Mouse (Mus musculus): ENCODE measurements around the gene Hist1h2af.
A peak's percentile ranks its signal among the peaks of the same experiment; 100 is the strongest.
"Not testable (repeated sequence)": the region's sequence is repeated elsewhere in the genome, so short reads cannot be mapped to it uniquely, and the experiment has no call there.

The Hist1h2af gene

DNA sequence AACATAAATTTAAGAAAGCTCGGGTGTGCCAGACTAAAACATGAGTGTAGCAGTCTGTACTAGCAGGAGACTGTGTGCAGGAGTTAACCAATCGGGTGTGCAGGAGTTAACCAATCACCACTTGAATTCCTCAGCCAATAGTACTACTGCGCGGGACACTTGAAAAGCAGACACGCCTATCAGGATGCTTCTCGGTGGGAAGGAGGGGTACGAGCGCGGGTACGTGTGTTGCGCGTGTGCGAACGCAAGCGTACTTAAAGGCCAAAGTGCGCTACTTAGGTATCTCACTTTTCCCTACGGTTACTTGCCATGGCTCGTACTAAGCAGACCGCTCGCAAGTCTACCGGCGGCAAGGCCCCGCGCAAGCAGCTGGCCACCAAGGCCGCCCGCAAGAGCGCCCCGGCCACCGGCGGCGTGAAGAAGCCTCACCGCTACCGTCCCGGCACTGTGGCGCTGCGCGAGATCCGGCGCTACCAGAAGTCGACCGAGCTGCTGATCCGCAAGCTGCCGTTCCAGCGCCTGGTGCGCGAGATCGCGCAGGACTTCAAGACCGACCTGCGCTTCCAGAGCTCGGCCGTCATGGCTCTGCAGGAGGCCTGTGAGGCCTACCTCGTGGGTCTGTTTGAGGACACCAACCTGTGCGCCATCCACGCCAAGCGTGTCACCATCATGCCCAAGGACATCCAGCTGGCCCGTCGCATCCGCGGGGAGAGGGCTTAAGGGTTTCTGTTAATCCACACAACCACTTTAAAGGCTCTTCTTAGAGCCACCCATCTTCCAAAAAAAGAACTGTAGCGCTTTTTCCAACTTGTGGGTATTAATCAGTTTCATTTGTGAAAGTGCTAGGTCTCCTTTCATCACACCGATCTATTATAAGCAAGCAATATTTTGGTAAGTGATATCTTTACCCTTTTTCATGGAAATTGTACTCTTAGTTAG lies 1.7 kb downstream of the Hist1h2af start, which contains the start of gene Hist1h3g:
Gene Hist1h3g (plus strand): TSS at position 286 of the 939 bp plus-strand sequence.
- peak; percentile 74 to 81 for DNase-seq (ENCODE audit: low spot score in 2 of 2)

DNA sequence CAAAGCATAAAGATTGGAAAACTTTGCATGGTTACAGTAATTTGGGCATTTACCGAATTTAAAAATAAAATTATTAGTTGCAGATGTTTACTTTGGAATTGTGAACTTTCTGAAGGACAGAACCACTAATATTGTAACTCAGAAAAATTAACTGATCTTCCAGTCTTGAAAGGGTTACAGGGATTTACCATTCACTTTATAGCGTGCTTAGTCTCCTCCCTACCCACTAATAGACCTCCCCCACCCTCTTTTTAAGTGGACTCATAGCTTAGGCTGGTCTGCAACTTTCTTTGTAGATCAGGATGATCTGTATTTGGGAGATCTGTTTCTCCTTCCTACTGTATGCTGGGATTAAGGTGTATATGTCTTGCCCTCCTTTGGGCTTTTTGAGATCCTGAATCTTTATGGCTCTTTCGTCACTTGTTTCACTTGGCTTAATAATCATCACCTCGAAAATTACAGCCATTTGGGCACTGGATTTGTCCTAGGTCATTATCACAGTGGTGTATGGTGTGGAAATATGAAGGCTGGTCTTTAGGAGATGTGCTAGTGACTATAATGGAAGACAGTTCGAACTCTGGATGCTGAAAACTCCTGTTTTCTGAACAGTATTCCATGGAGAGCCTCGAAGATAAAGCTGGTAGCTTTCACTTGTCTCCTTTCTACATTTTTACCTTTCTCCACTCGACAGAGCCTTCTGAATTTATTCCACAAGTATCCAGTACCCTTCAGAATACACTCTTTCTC lies 2.5 kb downstream of the Hist1h2af start:
- DNase-seq (ENCODE audit: low spot score in 2 of 2), result no peak

DNA sequence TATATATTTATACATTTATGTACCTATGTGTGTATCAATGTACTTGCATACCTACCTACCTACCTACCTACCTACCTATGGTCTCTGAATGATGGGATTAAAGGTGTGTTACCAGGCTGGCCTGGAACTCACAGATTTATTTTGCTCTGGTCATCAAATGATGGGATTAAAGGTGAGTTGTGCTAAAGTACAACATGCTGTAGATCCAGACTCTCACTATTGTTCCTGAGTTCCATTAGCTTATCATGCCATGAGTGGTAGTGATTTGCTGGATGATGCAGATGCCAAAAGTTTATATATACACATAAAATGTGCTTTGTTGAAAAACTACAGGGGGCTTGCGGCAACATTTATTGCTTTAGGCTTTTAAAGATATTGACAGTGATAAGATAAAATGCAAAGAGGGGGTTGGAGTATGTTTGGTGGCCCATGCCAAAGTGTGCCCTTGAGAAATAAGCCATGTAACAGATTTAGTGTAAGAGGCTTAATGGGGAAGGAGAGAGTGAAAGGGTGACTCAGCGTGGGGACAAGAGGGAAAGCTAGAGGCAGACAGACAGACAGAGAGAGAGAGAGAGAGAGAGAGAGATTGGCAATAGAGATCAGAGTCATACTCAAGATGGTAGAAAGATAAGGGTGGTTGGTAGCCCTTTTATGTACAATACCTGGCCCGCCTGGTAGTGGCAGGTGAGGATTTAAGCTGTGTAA lies 3.5 kb downstream of the Hist1h2af start:
- no peak for DNase-seq (ENCODE audit: low spot score in 2 of 2)

DNA sequence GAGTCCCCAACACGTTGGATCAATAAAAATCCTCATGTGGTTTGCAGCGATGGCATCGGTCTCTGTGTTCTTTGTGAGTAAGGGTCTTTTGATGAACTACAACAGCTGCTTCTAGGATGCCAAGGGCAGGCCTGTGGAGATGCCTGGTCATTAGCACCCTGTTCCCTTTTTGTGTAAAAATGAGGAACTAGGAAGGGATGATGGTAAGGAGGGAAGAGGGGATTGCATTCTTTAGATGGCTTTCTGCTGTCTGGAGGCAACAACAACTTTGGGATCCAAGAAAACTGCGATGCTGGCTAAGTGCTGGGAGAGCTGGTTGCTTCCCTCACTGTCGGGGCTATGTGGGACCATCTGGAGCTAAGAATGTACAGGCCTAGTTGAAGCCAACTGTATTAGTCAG lies 4.5 kb downstream of the Hist1h2af start:
- DNase-seq (ENCODE audit: low spot score in 2 of 2), result no peak

DNA sequence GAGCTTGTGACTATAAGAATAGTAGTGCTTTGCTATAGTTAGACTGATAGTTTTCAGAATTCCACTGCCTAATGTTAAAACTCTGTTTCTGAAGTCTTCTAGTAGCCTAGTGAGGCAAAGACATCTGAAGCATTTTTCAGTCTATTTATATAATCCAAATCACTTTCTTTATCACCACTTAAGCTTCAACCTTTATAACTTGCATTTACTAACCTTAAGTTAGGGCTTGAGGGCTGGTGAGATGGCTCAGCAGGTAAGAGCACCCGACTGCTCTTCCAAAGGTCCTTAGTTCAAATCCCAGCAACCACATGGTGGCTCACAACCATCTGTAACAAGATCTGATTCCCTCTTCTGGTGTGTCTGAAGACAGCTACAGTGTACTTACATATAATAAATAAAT lies 6.1 kb downstream of the Hist1h2af start:
- not testable (repeated sequence) for DNase-seq (ENCODE audit: low spot score in 2 of 2)

DNA sequence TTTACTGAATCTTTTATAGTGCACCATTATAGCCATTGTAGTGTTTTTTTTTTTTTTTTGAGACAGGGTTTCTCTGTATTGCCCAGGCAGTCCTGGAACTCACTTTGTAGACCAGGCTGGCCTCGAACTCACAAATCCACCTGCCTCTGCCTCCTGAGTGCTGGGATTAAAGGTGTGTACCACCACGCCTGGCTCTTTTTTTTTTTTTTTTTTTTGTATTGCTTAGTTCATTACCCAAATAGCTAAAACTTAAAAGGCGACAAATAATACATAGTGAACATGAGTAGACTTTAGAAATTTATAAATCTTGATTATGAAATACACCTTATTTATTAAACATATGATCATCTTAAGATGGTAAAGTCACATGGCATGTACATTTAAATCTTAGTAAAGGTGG lies 7.8 kb downstream of the Hist1h2af start:
- DNase-seq (ENCODE audit: low spot score in 2 of 2), result no peak

DNA sequence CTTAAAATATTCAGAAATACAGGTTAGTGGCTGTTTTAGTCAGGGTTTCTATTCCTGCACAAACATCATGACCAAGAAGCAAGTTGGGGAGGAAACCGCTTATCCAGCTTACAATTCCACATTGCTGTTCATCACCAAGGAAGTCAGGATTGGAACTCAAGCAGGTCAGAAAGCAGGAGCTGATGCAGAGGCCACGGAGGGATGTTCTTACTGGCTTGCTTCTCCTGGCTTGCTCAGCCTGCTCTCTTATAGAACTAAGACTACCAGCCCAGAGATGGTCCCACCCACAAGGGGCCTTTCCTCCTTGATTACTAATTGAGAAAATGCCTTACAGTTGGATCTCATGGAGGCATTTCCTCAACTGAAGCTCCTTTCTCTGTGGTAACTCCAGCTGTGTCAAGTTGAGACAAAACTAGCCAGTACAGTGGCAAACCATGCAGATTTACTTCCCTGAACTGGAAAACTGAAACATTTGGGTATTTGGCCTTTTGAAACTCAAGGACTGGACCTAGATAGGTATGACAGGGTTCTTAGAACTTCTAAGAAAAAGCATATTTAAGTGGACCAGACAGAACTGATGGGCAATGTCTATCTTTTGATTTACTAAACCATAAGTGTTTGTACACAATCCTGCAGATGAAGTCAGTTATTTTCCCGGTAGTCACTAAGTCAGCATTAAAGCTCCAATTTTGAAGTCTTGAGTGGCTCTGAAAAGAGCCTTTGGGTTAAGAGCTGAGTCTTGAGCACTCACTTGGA lies 8.7 kb downstream of the Hist1h2af start:
- DNase-seq (ENCODE audit: low spot score in 2 of 2), result not testable (repeated sequence)

DNA sequence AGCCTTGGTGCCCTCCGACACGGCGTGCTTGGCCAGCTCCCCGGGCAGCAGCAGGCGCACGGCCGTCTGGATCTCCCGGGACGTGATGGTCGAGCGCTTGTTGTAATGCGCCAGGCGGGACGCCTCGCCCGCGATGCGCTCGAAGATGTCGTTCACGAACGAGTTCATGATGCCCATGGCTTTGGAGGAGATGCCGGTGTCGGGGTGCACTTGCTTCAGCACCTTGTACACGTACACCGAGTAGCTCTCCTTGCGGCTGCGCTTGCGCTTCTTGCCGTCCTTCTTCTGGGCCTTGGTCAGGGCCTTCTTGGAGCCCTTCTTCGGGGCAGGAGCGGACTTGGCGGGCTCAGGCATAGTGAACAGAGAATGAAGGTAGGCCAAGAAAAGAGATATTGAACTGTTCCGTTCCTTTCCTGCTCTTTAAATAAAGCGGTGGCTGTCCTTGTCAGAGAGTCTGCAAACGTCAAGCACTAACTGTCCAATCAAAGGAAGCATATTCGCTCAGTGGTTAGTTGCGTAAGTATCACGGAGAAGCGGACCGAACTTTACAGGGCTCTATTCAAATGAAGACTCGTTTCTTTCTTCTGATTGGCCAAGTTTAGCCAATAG lies 9.4 kb downstream of the Hist1h2af start, which contains the start of gene Hist1h2bh:
Gene Hist1h2bh (minus strand): TSS at position 394 of the 609 bp plus-strand sequence.
- DNase-seq (ENCODE audit: low spot score in 2 of 2), result peak; percentile 80 to 81

DNA sequence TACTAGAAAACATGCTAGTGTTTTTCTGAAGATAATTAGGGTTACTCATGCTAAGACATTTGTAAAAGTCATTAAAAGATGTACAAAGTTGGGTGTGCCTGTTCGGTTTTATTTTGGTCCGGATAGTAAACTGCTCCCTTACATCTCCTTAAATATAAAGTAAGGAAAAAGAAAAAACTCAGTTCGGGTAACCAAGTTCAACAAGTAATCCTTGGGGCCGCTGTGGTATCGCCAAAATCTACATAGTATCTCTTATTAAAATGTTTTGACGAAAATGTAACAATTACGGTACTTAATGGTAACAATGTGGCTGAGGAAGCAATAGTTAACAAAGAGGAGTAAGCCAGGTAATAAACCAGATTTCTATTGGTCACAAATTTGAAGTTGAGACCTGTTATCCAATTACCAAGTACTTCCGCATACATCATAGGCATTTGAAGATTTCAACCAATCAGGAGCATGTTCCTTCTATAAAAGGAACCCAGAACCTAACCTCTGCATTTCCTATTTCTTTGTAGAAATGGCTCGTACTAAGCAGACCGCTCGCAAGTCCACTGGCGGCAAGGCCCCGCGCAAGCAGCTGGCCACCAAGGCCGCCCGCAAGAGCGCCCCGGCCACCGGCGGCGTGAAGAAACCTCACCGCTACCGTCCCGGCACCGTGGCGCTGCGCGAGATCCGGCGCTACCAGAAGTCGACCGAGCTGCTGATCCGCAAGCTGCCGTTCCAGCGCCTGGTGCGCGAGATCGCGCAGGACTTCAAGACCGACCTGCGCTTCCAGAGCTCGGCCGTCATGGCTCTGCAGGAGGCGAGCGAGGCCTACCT lies 10.5 kb downstream of the Hist1h2af start, which contains the start of gene Hist1h3f:
Gene Hist1h3f (plus strand): TSS at position 88 of the 822 bp plus-strand sequence.
- peak; percentile 86 to 88 for DNase-seq (ENCODE audit: low spot score in 2 of 2)

DNA sequence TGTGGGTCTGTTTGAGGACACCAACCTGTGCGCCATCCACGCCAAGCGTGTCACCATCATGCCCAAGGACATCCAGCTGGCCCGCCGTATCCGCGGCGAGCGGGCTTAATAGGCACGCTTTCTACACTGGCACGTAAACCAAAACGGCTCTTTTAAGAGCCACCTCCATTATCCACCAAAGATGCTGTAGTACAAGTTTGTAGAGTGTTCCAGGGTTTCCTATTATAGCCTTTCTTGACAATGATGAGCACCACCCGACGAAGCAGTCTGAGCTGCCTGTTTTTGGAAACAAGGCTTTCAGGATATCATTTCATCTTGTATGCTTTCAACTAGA lies 11.0 kb downstream of the Hist1h2af start:
- DNase-seq (ENCODE audit: low spot score in 2 of 2), result not testable (repeated sequence)

DNA sequence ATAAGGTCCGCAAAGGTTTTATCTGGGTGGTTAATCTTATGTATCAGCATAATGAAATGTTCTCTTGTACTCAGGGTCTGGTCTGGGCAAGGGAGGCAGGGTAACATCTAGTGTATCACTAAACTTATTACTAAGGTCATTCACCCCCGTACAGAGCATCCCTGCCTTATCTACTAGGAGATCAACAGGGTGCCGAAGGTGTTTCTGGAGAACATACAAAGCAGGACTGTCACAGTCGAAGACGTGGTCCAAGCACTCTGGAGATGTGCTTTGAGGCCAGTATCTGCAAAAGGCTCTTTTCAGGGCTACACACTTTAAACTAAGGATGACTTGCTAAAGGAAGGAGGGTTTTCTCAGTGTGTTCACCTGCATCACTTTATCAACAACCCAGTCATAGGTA lies 13.0 kb downstream of the Hist1h2af start:
- DNase-seq (ENCODE audit: low spot score in 2 of 2), result no peak

DNA sequence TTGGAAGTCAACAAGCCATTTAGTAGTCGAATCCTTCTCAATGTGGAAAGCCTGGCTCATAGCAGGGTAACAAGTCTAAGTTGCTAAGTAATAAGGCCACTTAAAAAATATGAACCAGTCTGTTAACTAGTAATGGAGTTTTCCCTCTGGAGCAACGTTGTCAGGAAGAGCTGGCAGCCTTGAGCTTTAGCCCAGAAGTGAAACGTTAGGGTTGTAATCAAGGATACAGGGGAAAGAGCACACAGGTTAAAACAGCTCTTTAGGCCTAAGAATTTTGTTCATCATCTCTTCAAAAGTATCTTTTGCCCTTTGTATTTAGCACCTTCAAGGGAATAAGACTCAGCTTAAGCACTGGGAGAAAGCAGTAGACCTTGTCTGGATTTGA lies 17.0 kb downstream of the Hist1h2af start:
- no peak for DNase-seq (ENCODE audit: low spot score in 2 of 2)

DNA sequence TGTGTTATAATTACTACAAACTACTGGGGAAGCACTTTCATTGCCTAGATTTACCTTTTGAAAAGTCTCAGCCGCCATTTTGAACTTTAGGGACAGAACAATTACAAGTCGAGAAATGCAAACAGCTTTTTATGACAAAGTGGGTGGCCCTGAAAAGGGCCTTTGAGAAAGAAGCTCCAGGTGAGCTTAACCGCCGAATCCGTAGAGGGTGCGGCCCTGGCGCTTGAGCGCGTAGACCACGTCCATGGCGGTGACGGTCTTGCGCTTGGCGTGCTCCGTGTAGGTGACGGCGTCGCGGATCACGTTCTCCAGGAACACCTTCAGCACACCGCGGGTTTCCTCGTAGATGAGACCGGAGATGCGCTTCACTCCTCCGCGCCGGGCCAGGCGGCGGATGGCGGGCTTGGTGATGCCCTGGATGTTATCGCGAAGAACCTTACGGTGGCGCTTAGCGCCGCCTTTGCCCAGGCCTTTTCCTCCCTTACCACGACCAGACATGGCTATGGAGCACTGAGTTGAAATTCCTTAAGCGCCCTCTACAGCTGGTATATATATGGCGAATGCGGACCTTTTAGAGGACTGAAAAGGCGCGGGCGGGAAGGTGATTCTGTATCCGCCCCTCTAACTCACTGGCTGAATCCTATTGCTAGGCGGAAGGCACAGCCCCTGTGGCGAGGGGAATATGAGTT lies 17.6 kb downstream of the Hist1h2af start, which contains the start of gene Hist1h4f:
Gene Hist1h4f (minus strand): TSS at position 503 of the 689 bp plus-strand sequence.
- peak; percentile 66 to 80 for DNase-seq (ENCODE audit: low spot score in 2 of 2)

DNA sequence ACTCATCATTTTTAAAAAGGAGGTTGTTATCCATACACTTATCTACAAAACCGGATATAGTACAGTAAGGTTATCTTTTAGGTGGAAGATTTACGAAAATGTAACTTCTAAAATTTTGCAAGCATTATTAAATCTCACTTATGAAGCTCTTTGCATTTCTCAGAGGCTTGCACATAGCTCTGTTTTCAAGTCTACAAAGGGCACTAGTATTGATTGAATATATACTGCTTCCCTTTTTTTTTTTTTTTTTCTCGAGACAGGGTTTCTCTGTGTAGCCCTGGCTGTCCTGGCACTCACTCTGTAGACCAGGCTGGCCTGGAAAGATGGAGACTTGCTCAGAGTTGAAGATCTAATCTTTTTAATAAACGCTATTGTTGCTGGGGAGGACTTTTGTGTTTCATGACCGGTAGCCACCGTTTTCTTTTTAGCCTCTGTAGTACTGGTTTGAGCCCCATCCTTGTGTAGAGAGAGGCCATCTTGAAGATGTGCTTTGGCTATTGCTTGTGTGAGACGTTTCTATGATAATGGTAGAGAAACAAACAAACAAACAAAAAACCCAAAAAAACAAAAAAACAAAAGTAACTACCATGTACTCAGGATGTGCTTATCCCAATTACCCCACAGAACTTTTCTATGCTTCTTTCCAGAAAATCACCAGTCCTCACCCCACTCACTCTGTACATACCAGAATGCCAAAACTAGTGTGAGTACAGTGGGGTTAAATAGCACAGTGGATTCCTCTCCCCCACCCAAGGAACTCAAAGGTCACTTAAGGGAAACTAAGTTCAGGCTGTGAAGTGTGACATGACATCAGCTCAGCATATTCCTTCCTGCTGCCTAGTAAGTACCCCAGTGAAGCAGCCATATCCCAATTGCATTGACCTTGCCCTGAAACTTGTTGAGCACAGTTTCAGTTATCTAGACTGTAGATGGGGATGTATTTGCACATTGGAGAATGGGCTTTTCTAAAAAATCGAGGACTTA lies 18.5 kb downstream of the Hist1h2af start:
- DNase-seq (ENCODE audit: low spot score in 2 of 2), result no peak

DNA sequence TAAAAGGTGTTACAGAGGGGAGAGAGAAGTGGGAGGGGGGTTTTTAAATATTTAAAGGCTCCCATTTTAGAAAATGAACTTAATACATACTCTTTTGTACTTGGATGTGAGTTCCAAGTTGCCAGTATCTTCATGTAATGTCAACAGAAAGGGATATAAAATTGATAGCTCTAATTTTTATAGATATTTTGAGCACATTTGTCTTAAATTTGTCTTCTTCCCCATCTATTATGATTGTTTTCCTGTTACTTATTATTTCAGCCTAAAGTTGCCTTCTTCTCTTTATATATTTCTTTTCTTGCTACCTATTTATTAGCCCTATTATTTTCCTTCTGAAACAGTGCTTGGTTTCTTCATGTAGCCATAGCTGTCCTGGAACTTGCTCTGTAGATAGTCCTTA lies 19.3 kb downstream of the Hist1h2af start, which contains the start of gene Hist1h1d:
Gene Hist1h1d (plus strand): TSS at position 301 of the 400 bp plus-strand sequence.
- no peak for DNase-seq (ENCODE audit: low spot score in 2 of 2)

DNA sequence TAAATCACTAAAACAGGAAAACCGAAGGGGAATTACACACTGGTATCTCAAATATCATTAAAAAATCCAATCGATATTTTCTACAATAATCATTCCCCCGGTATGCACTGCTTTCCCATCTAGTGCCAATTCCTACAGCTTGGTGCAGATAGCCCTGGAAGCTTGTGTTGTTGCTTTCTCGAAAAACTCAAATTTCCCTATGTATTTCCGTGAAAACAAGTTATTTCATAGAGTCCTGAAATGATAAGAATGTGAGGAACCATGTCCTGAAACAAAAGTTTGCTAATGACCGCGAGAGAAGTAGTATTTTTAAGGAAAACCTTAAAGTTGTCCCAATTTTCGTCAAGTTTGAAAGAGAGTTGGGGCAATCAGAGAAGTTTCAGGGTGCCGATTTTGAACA lies 20.7 kb downstream of the Hist1h2af start:
- DNase-seq (ENCODE audit: low spot score in 2 of 2), result no peak

DNA sequence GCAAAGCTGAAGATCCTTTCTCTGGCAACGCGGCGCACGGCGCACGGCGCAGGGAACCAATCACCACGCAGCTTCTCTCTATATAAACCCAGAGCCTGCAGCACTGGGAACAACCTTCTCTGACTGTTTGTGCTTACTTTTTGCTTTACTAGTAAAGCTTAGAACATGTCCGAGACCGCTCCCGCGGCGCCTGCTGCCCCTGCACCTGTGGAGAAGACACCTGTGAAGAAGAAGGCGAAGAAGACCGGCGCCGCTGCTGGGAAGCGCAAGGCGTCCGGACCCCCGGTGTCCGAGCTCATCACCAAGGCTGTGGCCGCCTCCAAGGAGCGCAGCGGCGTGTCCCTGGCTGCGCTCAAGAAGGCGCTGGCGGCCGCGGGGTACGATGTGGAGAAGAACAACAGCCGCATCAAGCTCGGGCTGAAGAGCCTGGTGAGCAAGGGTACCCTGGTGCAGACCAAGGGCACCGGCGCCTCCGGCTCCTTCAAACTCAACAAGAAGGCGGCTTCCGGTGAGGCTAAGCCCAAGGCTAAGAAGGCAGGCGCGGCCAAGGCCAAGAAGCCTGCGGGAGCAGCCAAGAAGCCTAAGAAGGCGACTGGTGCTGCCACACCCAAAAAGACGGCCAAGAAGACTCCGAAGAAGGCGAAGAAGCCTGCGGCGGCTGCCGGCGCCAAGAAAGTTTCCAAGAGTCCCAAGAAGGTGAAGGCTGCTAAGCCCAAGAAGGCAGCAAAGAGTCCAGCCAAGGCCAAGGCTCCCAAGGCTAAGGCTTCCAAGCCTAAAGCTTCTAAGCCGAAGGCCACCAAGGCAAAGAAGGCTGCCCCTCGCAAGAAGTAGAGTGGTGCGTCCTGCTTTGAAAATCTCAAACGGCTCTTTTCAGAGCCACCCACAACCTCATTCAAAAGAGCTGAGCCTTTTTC lies 21.5 kb downstream of the Hist1h2af start:
- DNase-seq (ENCODE audit: low spot score in 2 of 2), result peak; percentile 54 to 67

Measured in natural killer cell, adult 2 months (primary cell).